Mouse (Mus musculus) intestine, embryonic 15.5 days (tissue): ENCODE measurements around the gene Cdx4. TPM values are rescaled to one million over a fixed set of nuclear protein-coding genes. Genes with fewer than 3 reads are reported as not detected.

Source experiments
- ATAC-seq: fragments of 200-750 bp; cut with Nextera tagmentation; 2 replicates; pipeline ENCODE4 v1.8.0; 2017; ENCODE audit warnings: moderate TSS enrichment, moderate library complexity
- H3K27ac ChIP-seq: fragments of 300-500 bp; sonication (generic); 2 replicates; pipeline ENCODE4 v1.5.1; 2015; ENCODE audit warnings: mild to moderate bottlenecking, inconsistent platforms
- H3K27me3 ChIP-seq: fragments of 300-500 bp; sonication (generic); replicated peaks from 2 replicates; pipeline ENCODE4 v1.6.1; 2015; ENCODE audit warnings: inconsistent platforms
- H3K36me3 ChIP-seq: fragments of 300-500 bp; sonication (generic); 2 replicates; pipeline ENCODE4 v1.6.1; 2015; ENCODE audit warnings: inconsistent platforms
- H3K4me1 ChIP-seq: fragments of 300-500 bp; sonication (generic); replicated peaks from 2 replicates; pipeline ENCODE4 v1.6.1; 2015; ENCODE audit warnings: inconsistent platforms
- H3K4me2 ChIP-seq: fragments of 300-500 bp; sonication (generic); replicated peaks from 2 replicates; pipeline ENCODE4 v1.6.1; 2015; ENCODE audit warnings: mild to moderate bottlenecking, inconsistent platforms
- H3K4me3 ChIP-seq: fragments of 300-500 bp; sonication (generic); replicated peaks from 2 replicates; pipeline ENCODE4 v1.5.1; 2015; ENCODE audit warnings: inconsistent platforms
- H3K9ac ChIP-seq: fragments of 300-500 bp; sonication (generic); 2 replicates; pipeline ENCODE4 v1.6.1; 2015; ENCODE audit warnings: inconsistent platforms
- H3K9me3 ChIP-seq: fragments of 300-500 bp; sonication (generic); 2 replicates; pipeline ENCODE4 v1.6.1; 2016; ENCODE audit warnings: inconsistent platforms
- WGBS: fragments of 180-500 bp; shearing (Covaris S2); methylation state at CpG from one replicate; pipeline ENCODE4 v1.1.7; 2015; 5-methylcytosine and 5-hydroxymethylcytosine counted together
- polyA plus RNA-seq: library from polyadenylated mRNA; unstranded; fragments of >200 nt; fragmentation: Nextera tagmentation; extraction: Ambion mirVana; gene quantifications from 2 replicates; pipeline ENCODE4 v1.2.1, GENCODE M21; 2015

Cdx4 gene
- not detected in 2 replicates for polyA plus RNA-seq

DNA sequence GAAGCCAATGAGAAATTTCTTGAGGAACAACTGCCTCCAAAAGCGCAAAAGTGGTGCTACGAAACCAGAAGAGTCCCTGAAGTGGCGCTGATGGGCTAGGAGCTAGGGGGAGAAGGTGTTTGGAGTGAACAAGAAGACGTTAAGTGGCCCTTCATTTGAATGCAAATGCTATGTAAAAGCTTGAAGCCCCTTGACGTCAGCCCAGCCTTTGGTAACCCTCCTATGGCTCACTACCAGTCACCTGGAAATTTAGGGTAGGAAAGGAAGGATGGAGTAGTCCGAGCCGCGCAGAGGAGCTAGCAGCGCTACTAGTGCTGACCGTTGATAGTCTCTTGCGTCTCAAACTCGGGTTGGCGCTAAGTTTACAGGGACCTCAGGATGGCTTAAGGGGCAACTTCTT, at the start of gene Cdx4:
Gene Cdx4 (plus strand): TSS at position 253 of the 400 bp plus-strand sequence.
- Histone ChIP-seq H3K4me2 (peak within 1 kb of the TSS; percentile 31; the same call in 1 of the 2 replicates), H3K27me3 (peaks cover 29% of the 10 kb centered on the region), H3K27ac (no peak within 1 kb of the TSS), H3K9ac (no peak within 1 kb of the TSS), H3K36me3 (no peaks in the 10 kb centered on the region), H3K4me1 (no peaks in the 10 kb centered on the region), H3K9me3 (no peaks in the 10 kb centered on the region), H3K4me3 (no peak within 1 kb of the TSS)
- no peak for ATAC-seq
- 41% methylated on average over 13 of the region's 13 CpGs for WGBS

DNA sequence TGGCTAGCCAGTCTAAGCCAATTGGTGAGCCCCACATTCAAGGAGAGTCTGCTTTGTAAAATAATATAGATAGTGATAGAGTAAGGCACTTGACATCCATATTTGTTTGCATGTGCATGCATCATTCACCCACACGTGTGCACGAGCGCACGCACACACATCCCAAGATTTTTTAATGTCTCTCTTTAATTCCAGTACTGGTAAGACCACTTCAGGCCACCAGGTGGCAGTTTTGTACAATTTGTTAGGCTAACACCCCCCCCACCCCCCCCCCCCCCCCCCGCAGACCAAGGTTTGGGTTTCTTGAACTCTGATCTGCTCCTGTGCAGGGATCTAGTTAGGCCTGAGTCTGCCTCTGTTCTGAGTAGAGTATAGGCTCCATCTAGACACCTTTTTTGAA, 46.9 kb upstream of the Cdx4 start:
- ATAC-seq = no peak
- Histone ChIP-seq H3K27me3 (no peaks in the 10 kb centered on the region), H3K4me2 (no peak overlapping the region), H3K9me3 (no peaks in the 10 kb centered on the region), H3K4me1 (no peaks in the 10 kb centered on the region), H3K4me3 (no peak overlapping the region), H3K27ac (no peak overlapping the region), H3K9ac (no peak overlapping the region), H3K36me3 (no peaks in the 10 kb centered on the region)
- WGBS = 88% methylated on average over 4 of the region's 5 CpGs

DNA sequence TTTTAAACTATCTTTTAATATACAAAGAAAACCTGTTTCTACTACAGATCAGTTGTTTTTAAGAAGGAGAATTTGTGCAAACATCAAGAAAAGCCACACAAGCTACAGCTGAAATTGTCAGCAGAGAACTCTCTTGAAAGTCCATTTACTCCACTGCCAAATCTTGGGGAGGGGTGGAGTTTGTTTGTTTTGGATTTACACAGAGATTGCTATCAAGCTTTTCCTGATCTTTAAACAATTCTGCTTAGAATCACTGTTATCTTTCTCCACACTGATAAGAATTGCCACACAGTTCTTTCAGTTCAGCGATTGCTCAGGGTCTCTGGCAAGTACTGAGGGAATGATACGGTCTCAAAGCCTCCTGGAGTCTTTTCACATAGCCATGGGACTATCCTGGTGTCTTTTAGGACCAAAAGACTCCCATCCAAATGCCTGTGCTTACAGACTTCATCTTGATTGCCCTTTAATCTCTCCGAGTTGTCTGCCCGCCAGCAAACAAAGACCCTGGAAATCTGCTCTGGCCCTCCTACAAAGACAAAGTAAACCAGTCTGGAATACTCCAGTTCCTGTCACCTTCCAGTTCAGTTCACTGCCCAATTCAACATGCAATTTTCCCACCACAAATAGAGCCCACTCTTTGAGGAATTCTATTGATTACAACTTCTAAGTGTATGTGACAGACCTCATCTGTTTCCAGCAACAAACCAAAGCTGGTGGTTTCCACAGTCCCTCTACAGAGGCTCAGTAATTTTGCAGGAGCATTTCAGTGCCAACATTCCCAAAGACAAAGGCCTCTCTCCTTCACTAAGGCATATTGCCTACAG, 34.1 kb upstream of the Cdx4 start:
- no peak for ATAC-seq
- no peak overlapping the region for H3K27ac ChIP-seq
- WGBS = 45% methylated on average over 4 of the region's 4 CpGs

DNA sequence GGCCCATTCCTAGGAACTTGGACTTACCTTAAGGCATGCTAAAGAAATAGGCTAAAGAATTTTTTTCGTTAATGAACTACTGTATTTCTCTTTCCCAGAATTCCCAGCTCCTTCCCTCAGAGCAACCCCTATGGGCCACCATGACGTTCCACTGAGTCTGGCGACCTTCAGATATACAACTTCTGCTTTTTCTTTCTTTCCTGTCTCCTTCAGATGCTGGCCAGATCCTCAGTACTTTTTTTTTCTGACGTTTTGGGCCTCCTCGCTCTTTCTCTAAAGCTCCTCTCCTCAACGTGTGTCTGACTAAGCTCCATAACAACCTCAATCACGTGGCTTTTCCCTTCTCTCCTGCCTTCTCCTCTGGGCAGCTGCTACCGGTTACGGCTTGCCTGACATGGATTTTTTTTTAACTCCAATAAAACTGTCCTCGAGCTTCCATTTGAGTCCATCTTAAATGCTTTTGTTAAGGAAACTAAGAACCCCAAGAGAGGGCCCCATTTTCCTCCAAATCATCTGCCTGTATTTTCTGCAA, 33.3 kb upstream of the Cdx4 start:
- peak; percentile 67; the same call in 1 of the 2 replicates for ATAC-seq
- 30% methylated on average over 10 of the region's 10 CpGs for WGBS

More for the DNA sequence above, 34.1 kb upstream of the Cdx4 start:
- Histone ChIP-seq H3K4me2 (no peak overlapping the region), H3K4me3 (no peak overlapping the region), H3K27me3 (no peaks in the 10 kb centered on the region), H3K36me3 (no peaks in the 10 kb centered on the region), H3K4me1 (no peaks in the 10 kb centered on the region), H3K9ac (no peak overlapping the region), H3K9me3 (no peaks in the 10 kb centered on the region)

GRCm38 (mm10) chrX:103288485-103289330, 32.5 kb upstream of the Cdx4 start:
- no peak overlapping the region for H3K27ac ChIP-seq
- no peaks in the 10 kb centered on the region for H3K36me3 ChIP-seq
- no peaks in the 10 kb centered on the region for H3K4me1 ChIP-seq
- ATAC-seq = peak; percentile 49; the same call in 1 of the 2 replicates
- WGBS = 24% methylated on average over 25 of the region's 25 CpGs
- H3K27me3 ChIP-seq = no peaks in the 10 kb centered on the region
- no peak overlapping the region for H3K4me3 ChIP-seq
- H3K4me2 ChIP-seq = peak overlapping the region; percentile 51
- no peak overlapping the region for H3K9ac ChIP-seq
- no peaks in the 10 kb centered on the region for H3K9me3 ChIP-seq

More for the DNA sequence above, 33.3 kb upstream of the Cdx4 start:
- no peak overlapping the region for H3K27ac ChIP-seq
- H3K27me3 ChIP-seq = no peaks in the 10 kb centered on the region
- no peak overlapping the region for H3K4me3 ChIP-seq
- no peaks in the 10 kb centered on the region for H3K4me1 ChIP-seq
- no peaks in the 10 kb centered on the region for H3K36me3 ChIP-seq
- no peaks in the 10 kb centered on the region for H3K9me3 ChIP-seq
- H3K4me2 ChIP-seq = 0 out of 2 replicates have a peak overlapping the region, but pooled peaks have one; percentile 51
- no peak overlapping the region for H3K9ac ChIP-seq

- no peak overlapping the region for H3K9ac ChIP-seq
These were observed 22.3 kb upstream of the Cdx4 start for GRCm38 (mm10) chrX:103298937-103299336.

DNA sequence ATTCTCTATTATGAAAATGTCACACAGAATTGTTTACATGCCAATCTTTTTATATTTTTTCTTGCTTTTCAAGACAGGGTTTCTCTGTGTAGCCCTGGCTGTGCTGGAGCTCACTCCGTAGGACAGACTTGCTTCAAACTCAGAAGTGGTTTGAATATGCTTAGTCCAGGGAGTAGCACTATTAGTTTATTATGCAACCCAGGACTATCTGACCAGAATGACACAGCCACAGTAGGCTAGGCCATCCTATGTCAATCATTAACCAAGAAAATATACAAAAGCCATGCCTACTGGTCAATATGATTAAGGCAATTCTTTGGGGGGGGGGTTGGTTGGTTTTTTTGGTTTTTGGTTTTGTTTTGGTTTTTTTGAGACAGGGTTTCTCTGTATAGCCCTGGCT, 12.9 kb upstream of the Cdx4 start:
- 78% methylated on average over 1 of the region's 1 CpGs for WGBS
- Histone ChIP-seq H3K4me3 (no peak overlapping the region), H3K4me2 (no peak overlapping the region), H3K36me3 (no peaks in the 10 kb centered on the region), H3K4me1 (no peaks in the 10 kb centered on the region), H3K27me3 (no peaks in the 10 kb centered on the region), H3K9ac (no peak overlapping the region), H3K27ac (no peak overlapping the region), H3K9me3 (no peaks in the 10 kb centered on the region)
- no peak for ATAC-seq

More at GRCm38 (mm10) chrX:103298937-103299336, 22.3 kb upstream of the Cdx4 start:
- Histone ChIP-seq H3K36me3 (no peaks in the 10 kb centered on the region), H3K4me3 (no peak overlapping the region), H3K27ac (no peak overlapping the region), H3K4me1 (no peaks in the 10 kb centered on the region), H3K27me3 (peaks cover 3% of the 10 kb centered on the region; the same call in 1 of the 2 replicates), H3K4me2 (no peak overlapping the region), H3K9me3 (no peaks in the 10 kb centered on the region)
- ATAC-seq = no peak
- WGBS = 48% methylated on average over 4 of the region's 4 CpGs

DNA sequence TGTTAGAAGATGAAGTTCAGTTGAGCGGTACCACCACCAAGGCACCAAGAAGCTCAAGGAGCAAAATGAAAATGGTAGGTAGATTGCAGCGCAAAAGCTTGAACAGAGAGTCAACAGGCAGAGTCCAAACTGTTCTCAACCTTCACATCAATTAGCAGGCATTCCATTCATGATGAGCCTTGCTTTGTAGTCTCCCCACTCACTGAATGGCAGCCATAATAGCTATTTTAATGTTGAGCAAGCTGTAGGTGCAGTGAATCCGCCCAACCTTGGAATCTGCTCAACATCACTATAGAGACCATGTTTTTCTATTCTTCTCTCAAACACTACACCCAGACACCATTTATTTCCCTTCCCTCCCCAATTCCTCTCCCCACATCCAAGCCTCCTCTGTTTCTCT, 9.5 kb upstream of the Cdx4 start:
- Histone ChIP-seq H3K27ac (no peak overlapping the region), H3K4me2 (no peak overlapping the region), H3K9ac (no peak overlapping the region), H3K4me3 (no peak overlapping the region), H3K9me3 (no peaks in the 10 kb centered on the region), H3K4me1 (no peaks in the 10 kb centered on the region), H3K36me3 (no peaks in the 10 kb centered on the region), H3K27me3 (no peaks in the 10 kb centered on the region)
- 87% methylated on average over 3 of the region's 3 CpGs for WGBS
- no peak for ATAC-seq

GRCm38 (mm10) chrX:103314146-103314545, 7.1 kb upstream of the Cdx4 start:
- no peak overlapping the region for H3K9ac ChIP-seq
- no peaks in the 10 kb centered on the region for H3K9me3 ChIP-seq
- no peak overlapping the region for H3K27ac ChIP-seq
- H3K27me3 ChIP-seq = peaks cover 4% of the 10 kb centered on the region; the same call in 1 of the 2 replicates
- no peaks in the 10 kb centered on the region for H3K36me3 ChIP-seq
- WGBS = 78% methylated on average over 6 of the region's 6 CpGs
- no peak overlapping the region for H3K4me3 ChIP-seq
- H3K4me2 ChIP-seq = no peak overlapping the region
- no peak for ATAC-seq
- H3K4me1 ChIP-seq = no peaks in the 10 kb centered on the region

DNA sequence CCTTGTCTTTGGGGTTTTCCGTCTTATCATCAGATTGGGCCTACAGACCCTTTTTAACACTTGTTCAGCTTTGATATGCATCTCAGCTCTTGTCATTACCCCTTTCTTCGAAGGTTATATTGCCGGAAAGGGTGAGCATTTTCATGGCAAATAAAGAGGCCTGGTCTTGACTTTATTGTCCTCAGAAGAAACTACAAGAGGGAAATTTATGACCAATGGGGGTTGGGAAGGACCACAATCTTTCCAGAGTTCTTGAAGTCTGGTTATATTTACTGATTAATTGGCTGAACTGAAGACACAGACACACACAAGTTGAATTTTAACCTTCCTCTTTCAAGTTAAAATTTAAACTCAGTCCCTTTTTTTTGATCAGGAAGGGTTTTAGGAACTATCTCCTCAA, 4.7 kb downstream of the Cdx4 start:
- Histone ChIP-seq H3K27me3 (peaks cover 18% of the 10 kb centered on the region), H3K9ac (no peak overlapping the region), H3K4me3 (no peak overlapping the region), H3K36me3 (no peaks in the 10 kb centered on the region), H3K4me2 (no peak overlapping the region), H3K27ac (no peak overlapping the region), H3K4me1 (no peaks in the 10 kb centered on the region), H3K9me3 (no peaks in the 10 kb centered on the region)
- WGBS = 44% methylated on average over 3 of the region's 3 CpGs
- 0 out of 2 replicates have a peak, but pooled peaks have one; percentile 58 for ATAC-seq

- WGBS = 74% methylated on average over 8 of the region's 8 CpGs
- Histone ChIP-seq H3K4me1 (no peaks in the 10 kb centered on the region), H3K4me3 (no peak overlapping the region), H3K27me3 (no peaks in the 10 kb centered on the region), H3K4me2 (no peak overlapping the region), H3K9ac (no peak overlapping the region), H3K9me3 (no peaks in the 10 kb centered on the region), H3K36me3 (no peaks in the 10 kb centered on the region), H3K27ac (no peak overlapping the region)
- no peak for ATAC-seq
These were observed 8.2 kb downstream of the Cdx4 start for GRCm38 (mm10) chrX:103329386-103329785.
